ENCODE assay signal across 10 mouse cellular contexts in the genomic region with DNA sequence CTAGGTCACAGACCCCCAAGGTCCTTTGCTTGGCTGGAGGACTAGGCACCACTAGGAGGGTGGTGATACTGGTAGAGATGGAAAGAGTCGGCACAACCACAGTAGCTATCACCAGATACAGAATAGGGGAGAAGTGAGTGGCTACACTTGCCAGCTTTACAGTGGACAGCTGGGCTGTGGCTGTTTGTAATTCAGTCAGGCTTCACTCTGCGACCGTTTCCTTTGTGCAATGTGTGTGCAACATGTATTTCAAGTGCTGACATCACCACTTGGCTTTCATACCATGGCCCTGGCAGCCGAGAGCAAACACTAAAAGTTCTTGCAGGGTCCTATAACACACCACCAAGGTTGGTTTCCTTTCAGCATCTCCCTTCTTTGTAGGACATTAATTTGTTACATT.
A peak's percentile ranks its signal among the peaks of the same experiment; 100 is the strongest.
DNase-seq lines count a peak whose midpoint lies in the region; ATAC-seq and TF ChIP-seq lines count a peak whose summit lies in the region.
"Had no signal": no experiment of that assay in that cellular context is flagged by ENCODE, and none has a peak within 500 bp of the region (broad histone marks: within the 10 kb centered on the region; RNA-seq: fewer than 3 reads in every experiment).

No protein-coding gene starts in this region.

- peaks cover 11% of the 10 kb centered on the region for H3K4me1 ChIP-seq in forebrain, embryonic 15.5 days
- no peaks in the 10 kb centered on the region for H3K4me1 ChIP-seq in forebrain, embryonic 10.5 days
- H3K4me1 ChIP-seq in lung, embryonic 16.5 days (replicated peaks; ENCODE audit: control insufficient read depth, insufficient read depth, low read length), result peaks cover 7% of the 10 kb centered on the region; the same call in 1 of the 2 replicates

- intact Hi-C loops in gastrocnemius, adult 2 months (cut with DNase I), result no loop called here

- H3K36me3 ChIP-seq in forebrain, embryonic 15.5 days, result no peaks in the 10 kb centered on the region
- no peaks in the 10 kb centered on the region for H3K36me3 ChIP-seq in forebrain, embryonic 10.5 days (replicated peaks)
- H3K36me3 ChIP-seq in lung, embryonic 16.5 days (ENCODE audit: control insufficient read depth, insufficient read depth, low read length), result no peaks in the 10 kb centered on the region
- H3K36me3 ChIP-seq: intestine, embryonic 15.5 days had no signal

- H3K4me3 ChIP-seq in forebrain, embryonic 15.5 days, result no peak overlapping the region
- no peak overlapping the region for H3K4me3 ChIP-seq in forebrain, embryonic 10.5 days
- no peak overlapping the region for H3K4me3 ChIP-seq in gastrocnemius, adult 2 months
- no peak overlapping the region for H3K4me3 ChIP-seq in lung, embryonic 16.5 days (ENCODE audit: low read length)
- H3K4me3 ChIP-seq: intestine, embryonic 15.5 days had no signal

- no peak for DNase-seq in forebrain, embryonic 10.5 days (ENCODE audit: extremely low spot score, low spot score)
- DNase-seq in 3T3-L1 (ENCODE audit: low read depth, low spot score), result peak; percentile 11
- peak; percentile 44 for DNase-seq in gastrocnemius, adult 2 months
- no peak for DNase-seq in neural tube, embryonic 10.5 days (ENCODE audit: extremely low spot score, low spot score)
- no peak for DNase-seq in spleen, postnatal 10 days (ENCODE audit: low spot score in 2 of 2)

- no peak overlapping the region for H3K4me2 ChIP-seq in forebrain, embryonic 15.5 days (replicated peaks)
- H3K4me2 ChIP-seq in lung, embryonic 16.5 days (ENCODE audit: low read depth, low read length), result no peak overlapping the region
- H3K4me2 ChIP-seq: intestine, embryonic 15.5 days had no signal

- H3K27ac ChIP-seq in forebrain, embryonic 15.5 days (replicated peaks), result 0 out of 2 replicates have a peak overlapping the region, but pooled peaks have one; percentile 13
- no peak overlapping the region for H3K27ac ChIP-seq in forebrain, embryonic 10.5 days
- H3K27ac ChIP-seq in gastrocnemius, adult 2 months, result no peak overlapping the region
- no peak overlapping the region for H3K27ac ChIP-seq in lung, embryonic 16.5 days (ENCODE audit: low read length)
- H3K27ac ChIP-seq: intestine, embryonic 15.5 days had no signal

- H3K9me3 ChIP-seq in forebrain, embryonic 15.5 days, result no peaks in the 10 kb centered on the region
- no peaks in the 10 kb centered on the region for H3K9me3 ChIP-seq in forebrain, embryonic 10.5 days
- H3K9me3 ChIP-seq in lung, embryonic 16.5 days (ENCODE audit: control insufficient read depth, low read length), result no peaks in the 10 kb centered on the region
- H3K9me3 ChIP-seq: intestine, embryonic 15.5 days had no signal

- 24% methylated on average over 4 of the region's 4 CpGs for WGBS in forebrain, embryonic 15.5 days
- 82% methylated on average over 4 of the region's 4 CpGs for WGBS in forebrain, embryonic 10.5 days
- 11% methylated on average over 4 of the region's 4 CpGs for WGBS in lung, embryonic 16.5 days

- no peaks in the 10 kb centered on the region for H3K27me3 ChIP-seq in forebrain, embryonic 15.5 days
- H3K27me3 ChIP-seq in forebrain, embryonic 10.5 days (ENCODE audit: poor library complexity, severe bottlenecking), result no peaks in the 10 kb centered on the region
- no peaks in the 10 kb centered on the region for H3K27me3 ChIP-seq in lung, embryonic 16.5 days (ENCODE audit: control insufficient read depth, insufficient read depth, low read depth, low read length)
- H3K27me3 ChIP-seq: intestine, embryonic 15.5 days had no signal

- TF ChIP-seq CTCF in gastrocnemius, adult 2 months (IDR thresholded peaks at IDR 0.05), result no peak

- H3K9ac ChIP-seq in forebrain, embryonic 15.5 days (replicated peaks), result no peak overlapping the region
- H3K9ac ChIP-seq in lung, embryonic 16.5 days (ENCODE audit: low read length), result no peak overlapping the region
- H3K9ac ChIP-seq: intestine, embryonic 15.5 days had no signal

- ATAC-seq in forebrain, embryonic 15.5 days (replicated peaks), result peak; percentile 86
- peak; percentile 96 for ATAC-seq in lung, embryonic 16.5 days (ENCODE audit: low read depth)
- no peak for ATAC-seq in megakaryocyte-erythroid progenitor cell, adult 5-6 weeks (replicated peaks; ENCODE audit: low FRiP score, low TSS enrichment, poor library complexity, severe bottlenecking)
- ATAC-seq: CD4-positive, CD25-positive, alpha-beta regulatory T cell, adult 4 months; intestine, embryonic 15.5 days had no signal

Comparison
In these comparisons a context has a peak if more than half of its experiments do, and no peak if none do; other contexts are left out.
1. DNase-seq: peak in 3T3-L1 (single experiment) and gastrocnemius, adult 2 months (single experiment); none in forebrain, embryonic 10.5 days (single experiment), neural tube, embryonic 10.5 days (single experiment) and spleen, postnatal 10 days (0 of 2).